Mouse (Mus musculus) gastrocnemius, adult 2 months (tissue): Measurements from ENCODE around the gene Styxl1. TPM values are rescaled to one million over a fixed set of nuclear protein-coding genes. Genes with fewer than 3 reads are reported as not detected.

ENCODE experiments used
- DNase-seq: peaks from one replicate; pipeline ENCODE4 v3.0.0; 2022
- H3K27ac ChIP-seq: fragments of 200-600 bp; 2 replicates; pipeline ENCODE4 v1.8.1; 2022; ENCODE audit warnings: mild to moderate bottlenecking
- H3K4me3 ChIP-seq: fragments of 200-600 bp; 2 replicates; pipeline ENCODE4 v1.8.1; 2022; ENCODE audit warnings: mild to moderate bottlenecking, moderate library complexity
- CTCF ChIP-seq: fragments of 200-600 bp; IDR thresholded peaks from 2 replicates; pipeline ENCODE4 v1.8.1; 2022; ENCODE audit warnings: antibody characterized with exemption, mild to moderate bottlenecking, moderate library complexity
- intact Hi-C: fragments of 180-260 bp; cut with DNase I; formaldehyde crosslinking; loops from one replicate; pipeline ENCODE4 v1.15.1; 2025
- total RNA-seq, 2 experiments: library from RNA; stranded (reverse); gene quantifications; 2 replicates each; pipeline ENCODE4 v1.2.3; 2021

The Styxl1 gene
- total RNA-seq, 2 experiments from 2014 or later = not detected

GRCm38 (mm10) chr5:135751041-135751440 is 27.1 kb downstream of the Styxl1 start:
- Histone ChIP-seq H3K4me3 (no peak overlapping the region), H3K27ac (no peak overlapping the region)
- intact Hi-C loops = no loop called here
- no peak for TF ChIP-seq CTCF
- DNase-seq = peak; percentile 31

GRCm38 (mm10) chr5:135744742-135745141 is 33.4 kb downstream of the Styxl1 start:
- Histone ChIP-seq H3K27ac (peak overlapping the region; percentile 87), H3K4me3 (peak overlapping the region; percentile 96)
- intact Hi-C loops = loop anchor here (2.0 to 5.0 kb wide), 2 partner anchors 56 to 112 kb away; partner anchors contain the start of gene Rhbdd2
- TF ChIP-seq CTCF = no peak
- DNase-seq = no peak

GRCm38 (mm10) chr5:135743741-135744609 is 34.2 kb downstream of the Styxl1 start, which contains the start of gene Tmem120a:
Gene Tmem120a (minus strand): TSS chr5:135744448.
- Histone ChIP-seq H3K27ac (peak within 1 kb of the TSS; percentile 87), H3K4me3 (peak within 1 kb of the TSS; percentile 96)
- intact Hi-C loops = loop anchor here (2.0 to 5.0 kb wide), 2 partner anchors 55 to 112 kb away; partner anchors contain the start of gene Rhbdd2
- TF ChIP-seq CTCF = no peak
- DNase-seq = peak; percentile 98

- peak overlapping the region; percentile 87 for H3K27ac ChIP-seq
These were observed 35.0 kb downstream of the Styxl1 start for GRCm38 (mm10) chr5:135742941-135743740.

GRCm38 (mm10) chr5:135742156-135742555 is 36.0 kb downstream of the Styxl1 start:
- TF ChIP-seq CTCF = no peak
- Histone ChIP-seq H3K4me3 (no peak overlapping the region), H3K27ac (no peak overlapping the region)
- intact Hi-C loops = loop anchor here (5.0 kb wide), 1 partner anchor 110 kb away; the partner anchor contains the start of gene Rhbdd2
- no peak for DNase-seq

More at GRCm38 (mm10) chr5:135742941-135743740, 35.0 kb downstream of the Styxl1 start:
- peak overlapping the region; percentile 96 for H3K4me3 ChIP-seq
- intact Hi-C loops = loop anchor here (5.0 kb wide), 1 partner anchor 111 kb away; the partner anchor contains the start of gene Rhbdd2
- DNase-seq = no peak
- no peak for TF ChIP-seq CTCF

- Histone ChIP-seq H3K27ac (no peak overlapping the region), H3K4me3 (no peak overlapping the region)
- TF ChIP-seq CTCF = no peak
- intact Hi-C loops = no loop called here
- no peak for DNase-seq
These were observed 39.9 kb downstream of the Styxl1 start for GRCm38 (mm10) chr5:135738266-135738665.

GRCm38 (mm10) chr5:135737154-135737553 is 41.0 kb downstream of the Styxl1 start:
- peak; percentile 16 for DNase-seq
- Histone ChIP-seq H3K27ac (no peak overlapping the region), H3K4me3 (no peak overlapping the region)
- intact Hi-C loops = no loop called here
- peak; percentile 53 for TF ChIP-seq CTCF

GRCm38 (mm10) chr5:135736544-135736943 is 41.6 kb downstream of the Styxl1 start:
- no peak overlapping the region for H3K27ac ChIP-seq
- intact Hi-C loops = no loop called here
- DNase-seq = peak; percentile 16

GRCm38 (mm10) chr5:135735741-135736140 is 42.4 kb downstream of the Styxl1 start:
- Histone ChIP-seq H3K27ac (no peak overlapping the region), H3K4me3 (no peak overlapping the region)
- intact Hi-C loops = no loop called here
- TF ChIP-seq CTCF = no peak
- DNase-seq = peak; percentile 14

More at GRCm38 (mm10) chr5:135736544-135736943, 41.6 kb downstream of the Styxl1 start:
- no peak overlapping the region for H3K4me3 ChIP-seq
- TF ChIP-seq CTCF = no peak

GRCm38 (mm10) chr5:135734057-135734680 is 44.0 kb downstream of the Styxl1 start:
- intact Hi-C loops = no loop called here
- H3K4me3 ChIP-seq = no peak overlapping the region
- H3K27ac ChIP-seq = no peak overlapping the region
- TF ChIP-seq CTCF = no peak
- peak; percentile 28 for DNase-seq

- no peak overlapping the region for H3K27ac ChIP-seq
- DNase-seq = peak; percentile 13
- TF ChIP-seq CTCF = no peak
- intact Hi-C loops = no loop called here
- no peak overlapping the region for H3K4me3 ChIP-seq
These were observed 45.1 kb downstream of the Styxl1 start for GRCm38 (mm10) chr5:135733071-135733470.

- no peak for TF ChIP-seq CTCF
- H3K27ac ChIP-seq = no peak overlapping the region
- intact Hi-C loops = no loop called here
- no peak overlapping the region for H3K4me3 ChIP-seq
- peak; percentile 13 for DNase-seq
These were observed 46.9 kb downstream of the Styxl1 start for GRCm38 (mm10) chr5:135731322-135731721.
